Mouse (Mus musculus): Measurements from ENCODE around the gene Acr. TPM values are rescaled to one million over a fixed set of nuclear protein-coding genes. Genes with fewer than 3 reads are reported as not detected.

Acr gene
- total RNA-seq, 2 experiments from 2014 or later = not detected

GRCm38 (mm10) chr15:89547824-89548601 lies 20.1 kb upstream of the Acr start:
- no peak for ATAC-seq (replicated peaks; ENCODE audit: poor library complexity)

DNA sequence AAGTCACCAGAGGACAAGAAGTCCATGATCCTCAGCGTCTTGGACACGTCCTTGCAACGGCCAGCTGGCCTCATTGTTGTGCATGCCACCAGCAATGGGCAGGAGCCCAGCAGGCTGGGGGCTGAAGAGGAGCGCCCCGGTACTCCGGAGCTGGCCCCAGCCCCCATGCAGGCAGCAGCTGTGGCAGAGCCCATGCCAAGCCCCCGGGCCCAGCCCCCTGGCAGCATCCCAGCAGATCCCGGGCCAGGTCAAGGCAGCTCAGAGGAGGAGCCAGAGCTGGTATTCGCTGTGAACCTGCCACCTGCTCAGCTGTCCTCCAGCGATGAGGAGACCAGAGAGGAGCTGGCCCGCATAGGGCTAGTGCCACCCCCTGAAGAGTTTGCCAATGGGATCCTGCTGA lies 19.3 kb upstream of the Acr start:
- ATAC-seq (replicated peaks; ENCODE audit: poor library complexity) = no peak

- ATAC-seq (replicated peaks; ENCODE audit: poor library complexity) = no peak
Observed at GRCm38 (mm10) chr15:89550506-89550905, 17.6 kb upstream of the Acr start.

DNA sequence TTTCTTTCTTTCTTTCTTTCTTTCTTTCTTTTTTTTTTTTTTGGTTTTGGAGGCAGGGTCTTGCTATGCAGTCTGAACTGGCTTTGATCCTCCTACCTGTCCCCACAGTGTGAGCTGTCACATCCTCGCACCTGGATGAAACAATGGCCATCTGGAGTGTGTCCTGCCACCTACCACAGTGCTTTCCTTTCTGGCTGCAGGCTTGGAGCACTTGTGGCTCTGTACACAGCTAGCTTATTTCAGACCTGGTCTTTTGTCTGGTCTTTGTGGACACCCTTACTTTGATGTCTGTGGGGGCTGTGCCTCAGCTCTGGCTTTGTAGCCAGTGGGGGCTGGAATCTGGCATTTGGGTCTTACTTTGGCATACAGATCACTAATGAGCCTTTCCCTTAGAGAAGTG lies 16.4 kb upstream of the Acr start:
- ATAC-seq (replicated peaks; ENCODE audit: poor library complexity) = no peak

- ATAC-seq (replicated peaks; ENCODE audit: poor library complexity) = peak; percentile 67
Observed at GRCm38 (mm10) chr15:89555591-89555990, 12.5 kb upstream of the Acr start.

DNA sequence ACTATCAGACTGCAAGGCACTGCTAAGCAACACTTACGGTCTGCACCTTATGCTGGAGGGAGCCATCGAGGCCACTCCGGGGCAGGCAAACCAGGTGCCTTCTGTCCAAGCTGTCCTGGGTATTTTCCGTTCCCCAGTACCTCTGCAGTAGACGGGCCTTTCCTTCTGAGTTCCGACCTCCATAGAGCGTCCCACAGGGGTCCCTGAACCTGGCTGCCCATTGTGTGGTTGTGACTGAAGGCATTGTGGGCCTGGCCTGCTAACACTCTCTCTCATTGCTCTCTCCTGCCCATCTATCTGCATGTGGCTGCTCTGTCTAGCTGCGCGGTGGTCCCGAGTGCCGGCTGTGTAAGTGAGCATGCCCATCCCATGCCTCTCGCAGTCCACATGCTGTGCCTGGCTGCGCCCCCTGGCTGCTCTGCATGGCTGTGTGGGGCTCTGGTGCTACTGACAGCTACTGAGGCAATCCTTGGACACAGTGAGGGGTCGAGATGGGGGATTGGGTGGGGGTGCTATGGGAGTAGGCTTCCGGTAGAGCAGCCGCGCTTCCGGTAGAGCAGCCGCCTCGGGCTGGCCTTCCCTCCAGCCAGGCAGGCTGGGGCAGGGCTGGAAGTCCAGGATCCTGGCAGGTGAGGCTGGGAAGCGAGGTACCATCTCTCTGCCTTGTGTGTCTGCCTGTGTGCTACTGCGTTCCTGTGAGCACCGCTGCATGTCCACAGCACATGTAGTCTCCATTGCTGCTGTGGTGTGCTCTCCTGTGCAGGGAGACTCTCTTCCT lies 11.5 kb upstream of the Acr start:
- ATAC-seq (replicated peaks; ENCODE audit: poor library complexity) = no peak

DNA sequence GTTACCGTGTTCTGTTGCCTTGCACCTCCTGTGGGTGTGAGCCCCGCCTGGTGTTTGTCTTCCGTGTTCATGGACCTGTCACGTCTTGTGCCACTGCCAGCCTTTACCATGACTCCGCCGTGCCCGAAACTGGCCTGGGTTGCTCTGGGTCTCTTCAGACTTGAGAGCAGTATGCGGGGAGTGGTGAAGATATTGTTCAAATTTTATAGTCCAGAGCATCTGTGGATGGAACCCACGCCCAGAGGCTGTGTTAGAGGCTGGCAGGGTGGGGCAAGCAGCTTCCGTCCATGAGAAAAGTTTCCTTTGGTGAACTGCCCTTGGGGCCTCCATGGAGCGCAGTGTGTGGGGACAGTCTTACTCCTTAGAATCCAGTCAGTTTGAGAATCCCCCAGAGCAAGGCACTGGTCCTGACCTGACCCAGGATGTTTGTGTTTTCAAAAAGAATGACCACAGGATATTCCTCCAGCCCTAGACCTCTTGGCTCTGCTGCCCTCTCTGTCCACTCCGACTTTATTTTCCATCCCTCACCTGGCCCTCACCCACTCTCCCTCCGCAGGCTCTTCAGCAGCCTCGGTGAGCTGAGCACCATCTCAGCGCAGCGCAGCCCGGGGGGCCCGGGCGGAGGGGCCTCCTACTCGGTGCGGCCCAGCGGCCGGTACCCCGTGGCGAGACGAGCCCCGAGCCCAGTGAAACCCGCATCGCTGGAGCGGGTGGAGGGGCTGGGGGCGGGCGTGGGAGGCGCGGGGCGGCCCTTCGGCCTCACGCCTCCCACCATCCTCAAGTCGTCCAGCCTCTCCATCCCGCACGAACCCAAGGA lies 10.7 kb upstream of the Acr start:
- ATAC-seq (replicated peaks; ENCODE audit: poor library complexity) = no peak

DNA sequence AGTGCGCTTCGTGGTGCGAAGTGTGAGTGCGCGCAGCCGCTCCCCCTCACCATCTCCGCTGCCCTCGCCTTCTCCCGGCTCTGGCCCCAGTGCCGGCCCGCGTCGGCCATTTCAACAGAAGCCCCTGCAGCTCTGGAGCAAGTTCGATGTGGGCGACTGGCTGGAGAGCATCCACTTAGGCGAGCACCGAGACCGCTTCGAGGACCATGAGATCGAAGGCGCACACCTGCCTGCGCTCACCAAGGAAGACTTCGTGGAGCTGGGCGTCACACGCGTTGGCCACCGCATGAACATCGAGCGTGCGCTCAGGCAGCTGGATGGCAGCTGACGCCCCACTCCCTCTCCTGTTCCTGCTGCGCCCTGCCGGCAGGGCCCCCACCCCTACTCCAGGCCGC lies 10.1 kb upstream of the Acr start:
- ATAC-seq (replicated peaks; ENCODE audit: poor library complexity) = no peak

DNA sequence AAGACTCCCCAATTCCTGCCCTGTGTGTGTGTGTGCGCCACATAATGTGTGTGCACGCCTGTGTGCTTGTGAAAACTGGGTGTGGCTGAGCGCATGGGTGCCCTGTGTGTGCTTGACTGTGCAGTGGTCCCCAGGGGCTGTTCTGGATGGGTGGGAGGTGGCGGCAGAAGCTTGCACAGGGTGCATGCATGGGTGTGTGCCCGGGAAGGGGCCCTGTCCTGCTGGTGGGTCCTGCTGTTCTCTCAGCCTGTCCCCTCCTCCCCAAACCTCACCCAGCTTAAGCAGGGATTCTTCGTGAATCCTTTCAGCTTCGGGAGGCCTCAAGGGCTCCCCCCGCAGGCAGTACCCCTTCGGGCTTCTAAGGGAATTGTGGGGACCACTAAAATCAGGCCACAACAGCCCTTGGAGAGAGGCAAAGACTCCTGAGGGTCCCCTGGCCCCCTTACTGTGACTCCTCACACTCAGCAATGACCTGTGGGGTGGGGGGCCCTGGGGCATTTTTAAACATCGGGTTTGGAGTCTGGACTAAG lies 8.9 kb upstream of the Acr start:
- ATAC-seq (replicated peaks; ENCODE audit: poor library complexity) = peak; percentile 27; the same call in 1 of the 2 replicates

DNA sequence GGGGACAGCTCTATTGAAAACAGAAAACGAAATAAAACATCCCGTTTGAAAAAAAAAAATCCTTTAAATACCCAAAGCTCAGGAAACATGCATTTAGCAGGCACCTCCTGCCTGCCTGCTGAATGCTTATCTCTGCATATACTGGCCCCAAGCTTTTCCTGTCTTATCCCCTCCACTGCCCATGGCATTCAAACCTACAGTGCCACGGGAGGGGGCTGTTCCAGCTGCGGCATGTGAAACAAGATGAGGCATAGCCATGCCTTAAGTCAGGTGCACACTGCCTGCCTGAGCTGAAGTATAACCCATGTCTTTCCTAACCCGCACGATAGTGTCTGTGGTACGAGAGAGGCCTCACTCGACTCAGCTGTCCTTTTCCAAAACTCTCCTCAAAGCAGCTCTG lies 4.0 kb downstream of the Acr start:
- ATAC-seq (replicated peaks; ENCODE audit: poor library complexity) = peak; percentile 55

DNA sequence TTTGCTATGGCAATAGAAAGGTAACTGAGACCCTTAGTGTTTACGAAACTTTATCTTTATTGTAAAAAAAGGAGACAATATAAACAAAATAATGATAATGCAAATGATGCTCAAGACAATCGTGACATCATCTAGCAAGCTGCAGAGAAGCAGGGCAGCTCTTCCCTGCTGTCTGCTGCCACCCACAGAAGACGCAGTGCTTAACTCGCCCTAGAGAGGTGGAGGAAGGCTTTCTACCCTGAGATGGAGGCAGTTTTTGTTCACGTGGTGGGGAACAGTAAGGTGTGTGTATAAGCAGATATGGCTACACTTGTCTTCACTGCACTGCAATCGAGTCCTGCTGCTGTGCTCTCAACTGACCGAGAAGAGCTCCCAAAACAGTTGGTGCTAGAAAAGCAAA lies 14.4 kb downstream of the Acr start:
- no peak for ATAC-seq (replicated peaks; ENCODE audit: poor library complexity)

DNA sequence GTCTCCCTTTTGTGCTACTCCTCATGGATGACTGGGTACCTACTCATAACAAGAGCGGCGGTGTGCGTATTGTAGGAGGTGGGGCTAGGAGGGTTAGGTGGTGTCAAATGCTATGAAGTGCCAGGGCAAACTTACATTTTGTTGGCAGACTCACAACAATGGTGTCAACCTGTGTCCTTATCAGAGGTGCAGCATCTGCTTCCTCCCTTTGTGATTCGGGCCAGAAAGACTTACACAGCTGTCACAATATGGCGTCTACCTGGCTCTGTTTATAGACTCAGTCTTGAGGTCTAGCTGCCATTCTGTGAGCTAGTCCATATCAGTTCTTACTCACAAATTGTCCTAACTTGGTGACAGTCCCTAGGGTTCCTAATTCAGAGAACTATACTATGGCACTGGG lies 17.0 kb downstream of the Acr start:
- ATAC-seq (replicated peaks; ENCODE audit: poor library complexity) = peak; percentile 43

DNA sequence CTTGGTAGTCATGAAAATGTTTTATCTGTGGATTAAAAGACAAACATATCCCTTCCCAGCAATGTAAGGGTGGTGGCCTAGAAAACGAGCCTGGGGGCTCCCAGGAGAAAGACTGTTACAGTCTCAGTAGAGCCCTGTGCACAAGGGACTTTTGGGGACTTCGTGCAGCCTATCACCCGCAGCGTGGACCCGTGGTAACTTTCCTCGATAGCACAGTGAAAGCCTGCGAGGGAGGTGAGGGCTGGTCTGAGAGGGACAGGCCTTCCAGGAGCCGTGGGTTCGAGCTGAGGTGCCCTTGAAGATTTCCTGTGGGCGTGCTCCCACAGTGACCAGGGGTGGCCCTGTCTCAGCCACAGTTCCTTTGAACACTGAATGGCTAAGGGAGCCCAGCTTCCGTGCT lies 17.5 kb downstream of the Acr start:
- no peak for ATAC-seq (replicated peaks; ENCODE audit: poor library complexity)

GRCm38 (mm10) chr15:89589146-89589545 lies 21.0 kb downstream of the Acr start:
- ATAC-seq (replicated peaks; ENCODE audit: poor library complexity) = no peak

GRCm38 (mm10) chr15:89591317-89591716 lies 23.2 kb downstream of the Acr start:
- peak; percentile 12 for ATAC-seq (replicated peaks; ENCODE audit: poor library complexity)

- peak; percentile 97 for ATAC-seq (replicated peaks; ENCODE audit: poor library complexity)
Observed at GRCm38 (mm10) chr15:89591723-89592455, 23.8 kb downstream of the Acr start, which contains the start of gene Rabl2. Gene Rabl2 (minus strand): TSS chr15:89591923.

DNA sequence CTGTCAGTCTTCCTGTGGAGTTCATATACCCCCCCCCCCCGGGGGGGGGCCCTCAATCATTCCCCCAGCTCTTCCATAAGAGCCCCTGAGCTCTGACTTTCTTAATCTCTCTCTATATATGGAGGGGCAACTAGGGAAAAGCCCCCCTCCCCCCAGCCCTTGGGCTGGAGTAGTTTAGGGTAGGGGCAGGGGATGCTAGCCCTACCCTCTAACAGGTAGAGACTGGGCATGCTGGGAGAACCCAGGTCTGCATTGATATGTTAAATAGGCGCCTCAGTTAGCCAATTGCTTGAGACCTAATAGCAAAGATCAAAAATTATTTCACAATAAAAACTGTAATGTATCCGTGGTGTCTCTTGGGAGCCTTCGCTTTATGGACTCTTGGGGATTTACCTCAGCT lies 24.4 kb downstream of the Acr start:
- ATAC-seq (replicated peaks; ENCODE audit: poor library complexity) = no peak

DNA sequence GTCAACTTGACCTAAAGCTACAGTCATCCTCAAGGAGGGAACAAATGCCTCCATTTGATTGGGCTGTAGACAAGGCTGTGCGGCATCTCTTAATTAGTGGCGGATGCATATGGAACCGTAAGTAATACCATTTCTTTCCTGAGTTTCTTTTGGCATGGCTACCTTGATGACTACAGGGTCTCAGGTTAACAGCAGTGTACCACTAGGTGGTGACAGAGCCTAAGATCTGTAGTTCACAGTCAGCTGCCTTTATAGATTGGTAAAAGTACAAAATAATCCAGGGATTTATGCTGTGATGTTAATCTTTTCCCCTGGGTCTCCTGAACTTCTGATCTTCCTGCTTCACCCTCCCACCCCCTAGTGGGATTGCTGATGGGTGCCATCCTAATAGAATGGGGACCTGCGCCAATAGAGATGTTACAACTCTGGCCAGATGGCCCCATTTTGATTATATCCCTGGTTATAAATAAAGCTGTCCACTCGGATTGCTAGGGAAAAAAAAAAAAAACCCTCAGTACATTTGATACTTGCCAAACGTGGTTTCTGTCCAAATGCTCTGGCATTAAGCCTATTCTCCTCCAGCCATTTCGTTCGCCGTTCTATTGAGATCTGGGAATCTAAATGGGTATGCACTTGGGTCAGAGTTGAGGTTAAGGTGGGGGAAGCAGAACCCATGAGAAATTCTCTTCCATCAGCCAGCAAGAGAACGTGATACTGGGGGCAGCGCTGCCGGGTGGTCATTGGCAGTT lies 37.9 kb downstream of the Acr start:
- peak; percentile 63 for ATAC-seq (replicated peaks; ENCODE audit: poor library complexity)

DNA sequence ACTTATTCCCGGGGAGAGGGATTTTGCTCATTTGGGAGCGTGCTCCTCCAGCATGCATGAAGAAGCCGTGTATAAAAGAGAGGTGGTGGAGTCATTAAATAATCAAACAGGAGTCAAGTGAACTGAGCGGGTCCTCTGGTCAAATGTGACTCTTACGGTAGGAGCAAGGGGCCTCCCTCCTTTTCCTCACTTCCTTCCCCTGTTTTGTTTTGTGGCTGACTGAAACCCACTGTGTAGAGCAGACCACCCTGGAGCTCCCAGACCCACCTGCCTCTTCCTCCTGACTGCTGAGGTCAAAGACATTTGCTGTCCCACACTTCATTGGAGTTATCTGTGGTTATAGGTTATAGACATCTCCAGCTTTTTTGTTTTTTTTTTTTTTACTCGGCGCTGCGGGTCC lies 39.4 kb downstream of the Acr start:
- ATAC-seq (replicated peaks; ENCODE audit: poor library complexity) = peak; percentile 41; the same call in 1 of the 2 replicates

- peak; percentile 80 for ATAC-seq (replicated peaks; ENCODE audit: poor library complexity)
Observed at GRCm38 (mm10) chr15:89607888-89608287, 39.8 kb downstream of the Acr start.
